Mouse (Mus musculus) hindbrain, embryonic 16.5 days (tissue): ENCODE measurements around the gene Tedc1. TPM values are rescaled to one million over a fixed set of nuclear protein-coding genes. Genes with fewer than 3 reads are reported as not detected.
"Not testable (repeated sequence)": the region's sequence is repeated elsewhere in the genome, so short reads cannot be mapped to it uniquely, and the experiment has no call there.

ENCODE experiments used
- ATAC-seq: fragments of 200-750 bp; cut with Nextera tagmentation; 2 replicates; pipeline ENCODE4 v1.8.0; 2017; ENCODE audit warnings: moderate TSS enrichment, moderate library complexity
- H3K27ac ChIP-seq: fragments of 300-500 bp; sonication (generic); 2 replicates; pipeline ENCODE4 v1.5.1; 2014; ENCODE audit warnings: low read depth, mild to moderate bottlenecking, control low read depth, low read length, moderate library complexity
- H3K27me3 ChIP-seq: fragments of 300-500 bp; sonication (generic); replicated peaks from 2 replicates; pipeline ENCODE4 v1.6.1; 2014; ENCODE audit warnings: low read length; ENCODE audit not compliant: control insufficient read depth, insufficient read depth
- H3K36me3 ChIP-seq: fragments of 300-500 bp; sonication (generic); 2 replicates; pipeline ENCODE4 v1.6.1; 2014; ENCODE audit warnings: mild to moderate bottlenecking, low read length, moderate library complexity, mixed read lengths; ENCODE audit not compliant: control insufficient read depth, insufficient read depth
- H3K4me1 ChIP-seq: fragments of 300-500 bp; sonication (generic); 2 replicates; pipeline ENCODE4 v1.6.1; 2014; ENCODE audit warnings: low read depth, low read length; ENCODE audit not compliant: control insufficient read depth, insufficient read depth
- H3K4me2 ChIP-seq: fragments of 300-500 bp; sonication (generic); 2 replicates; pipeline ENCODE4 v1.6.1; 2014; ENCODE audit warnings: mild to moderate bottlenecking, low read length, control low read depth, moderate library complexity
- H3K4me3 ChIP-seq: fragments of 300-500 bp; sonication (generic); 2 replicates; pipeline ENCODE4 v1.5.1; 2014; ENCODE audit warnings: mild to moderate bottlenecking, low read length, control low read depth, moderate library complexity
- H3K9ac ChIP-seq: fragments of 300-500 bp; sonication (generic); 2 replicates; pipeline ENCODE4 v1.6.1; 2014; ENCODE audit warnings: low read depth, mild to moderate bottlenecking, control low read depth, low read length, moderate library complexity
- H3K9me3 ChIP-seq: fragments of 300-500 bp; sonication (generic); 2 replicates; pipeline ENCODE4 v1.6.1; 2014; ENCODE audit warnings: mild to moderate bottlenecking, low read length, moderate library complexity; ENCODE audit not compliant: control insufficient read depth
- WGBS: fragments of 180-500 bp; shearing (Covaris S2); extraction: QIAGEN DNeasy Blood & Tissue Kit; methylation state at CpG from one replicate; pipeline ENCODE4 v1.1.7; 2014; 5-methylcytosine and 5-hydroxymethylcytosine counted together
- polyA plus RNA-seq: library from polyadenylated mRNA; unstranded; fragments of >200 nt; fragmentation: Nextera tagmentation; extraction: Ambion mirVana; gene quantifications from 2 replicates; pipeline ENCODE4 v1.2.1, GENCODE M21; 2015

Tedc1 gene
- polyA plus RNA-seq, 1 experiment from 2014 or later, result 14.5 TPM

- peak overlapping the region; percentile 95 for H3K9ac ChIP-seq
These were observed 30.2 kb downstream of the Tedc1 start for GRCm38 (mm10) chr12:113186326-113187010.

GRCm38 (mm10) chr12:113187011-113187375 is 30.8 kb downstream of the Tedc1 start:
- no peak for ATAC-seq
- 59% methylated on average over 4 of the region's 4 CpGs for WGBS

More at GRCm38 (mm10) chr12:113186326-113187010, 30.2 kb downstream of the Tedc1 start:
- Histone ChIP-seq H3K27ac (peak overlapping the region; percentile 64), H3K4me3 (peak overlapping the region; percentile 73), H3K36me3 (peaks cover 22% of the 10 kb centered on the region), H3K27me3 (no peaks in the 10 kb centered on the region), H3K4me1 (peaks cover 26% of the 10 kb centered on the region), H3K4me2 (peak overlapping the region; percentile 96), H3K9me3 (peaks cover 4% of the 10 kb centered on the region)
- peak; percentile 15 for ATAC-seq
- WGBS, result 34% methylated on average over 12 of the region's 12 CpGs

DNA sequence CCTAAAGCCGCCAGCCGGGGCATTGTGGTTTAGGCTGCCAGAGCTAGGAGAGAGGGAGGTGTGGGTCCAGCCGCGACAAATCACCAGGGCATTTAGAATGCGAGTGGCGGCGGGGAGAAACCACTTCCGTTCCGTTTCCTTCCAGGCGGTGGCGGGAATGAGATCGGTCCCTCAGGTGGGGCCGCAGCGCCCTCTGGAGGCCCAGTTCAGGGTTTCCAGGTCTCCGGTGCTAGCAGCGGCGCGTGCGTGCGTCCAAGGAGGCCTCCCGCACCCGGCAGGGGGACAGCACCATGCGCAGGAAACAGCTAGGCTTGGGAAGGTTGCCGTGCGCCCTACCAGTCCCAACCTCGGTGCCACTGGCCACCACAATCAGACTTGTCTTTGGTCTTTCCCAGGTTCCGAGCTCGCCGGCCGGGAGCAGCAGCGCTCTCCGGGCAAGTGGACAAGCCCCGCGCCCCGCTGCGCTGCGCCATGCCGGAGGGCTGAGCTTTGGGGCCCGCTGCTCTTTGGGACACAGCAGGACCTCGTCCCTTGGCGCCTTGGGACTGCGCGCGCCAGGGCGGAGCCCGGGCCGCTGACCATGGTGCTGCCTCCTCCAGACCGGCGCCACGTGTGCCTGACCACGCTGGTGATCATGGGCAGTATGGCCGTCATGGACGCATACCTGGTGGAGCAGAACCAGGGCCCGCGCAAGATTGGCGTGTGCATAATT is 31.5 kb downstream of the Tedc1 start:
- H3K27me3 ChIP-seq, result no peaks in the 10 kb centered on the region
- WGBS, result 4% methylated on average over 52 of the region's 56 CpGs
- H3K9ac ChIP-seq, result peak overlapping the region; percentile 95
- peaks cover 4% of the 10 kb centered on the region for H3K9me3 ChIP-seq
- peak; percentile 55 for ATAC-seq
- peak overlapping the region; percentile 96 for H3K4me2 ChIP-seq
- peak overlapping the region; percentile 30; the same call in 1 of the 2 replicates for H3K27ac ChIP-seq
- H3K4me3 ChIP-seq, result peak overlapping the region; percentile 73
- H3K36me3 ChIP-seq, result peaks cover 22% of the 10 kb centered on the region
- peaks cover 26% of the 10 kb centered on the region for H3K4me1 ChIP-seq

More at GRCm38 (mm10) chr12:113187011-113187375, 30.8 kb downstream of the Tedc1 start:
- Histone ChIP-seq H3K36me3 (peaks cover 22% of the 10 kb centered on the region), H3K9me3 (peaks cover 4% of the 10 kb centered on the region), H3K4me1 (peaks cover 26% of the 10 kb centered on the region), H3K4me3 (peak overlapping the region; percentile 73), H3K27me3 (no peaks in the 10 kb centered on the region), H3K4me2 (peak overlapping the region; percentile 96), H3K27ac (peak overlapping the region; percentile 30; the same call in 1 of the 2 replicates), H3K9ac (peak overlapping the region; percentile 95)

- H3K27ac ChIP-seq, result no peak overlapping the region
- H3K36me3 ChIP-seq, result peaks cover 22% of the 10 kb centered on the region
- H3K27me3 ChIP-seq, result no peaks in the 10 kb centered on the region
- H3K4me1 ChIP-seq, result peaks cover 26% of the 10 kb centered on the region
- WGBS, result 89% methylated on average over 51 of the region's 51 CpGs
- H3K9ac ChIP-seq, result no peak overlapping the region
- H3K4me3 ChIP-seq, result peak overlapping the region; percentile 73
- H3K9me3 ChIP-seq, result peaks cover 4% of the 10 kb centered on the region
- no peak; the same call in 1 of the 2 replicates for ATAC-seq
- H3K4me2 ChIP-seq, result peak overlapping the region; percentile 96
These were observed 32.3 kb downstream of the Tedc1 start for GRCm38 (mm10) chr12:113188349-113189055.

DNA sequence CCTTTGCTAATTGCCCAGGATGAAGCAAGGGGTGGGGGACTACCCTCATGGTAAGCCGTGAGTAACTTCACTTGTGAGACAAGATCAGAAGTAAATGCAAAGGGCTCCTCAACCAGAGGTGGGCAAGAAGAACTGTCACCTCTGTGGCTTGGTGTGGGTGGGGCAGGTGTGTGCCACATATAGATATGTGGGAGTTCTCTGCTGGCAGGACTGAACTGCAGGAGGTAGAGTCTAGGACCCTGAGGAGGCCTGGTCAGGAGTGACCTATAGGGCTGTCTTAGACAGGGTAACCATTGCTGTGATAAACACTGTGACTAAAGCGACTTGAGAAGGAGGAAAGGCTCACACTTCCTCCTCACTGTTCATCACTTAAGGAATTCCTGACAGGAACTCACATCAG is 37.2 kb downstream of the Tedc1 start:
- H3K27me3 ChIP-seq, result no peaks in the 10 kb centered on the region
- peaks cover 7% of the 10 kb centered on the region for H3K9me3 ChIP-seq
- no peak overlapping the region for H3K4me3 ChIP-seq
- H3K9ac ChIP-seq, result no peak overlapping the region
- peaks cover 20% of the 10 kb centered on the region for H3K36me3 ChIP-seq
- no peak overlapping the region for H3K27ac ChIP-seq
- no peak overlapping the region for H3K4me2 ChIP-seq
- H3K4me1 ChIP-seq, result no peaks in the 10 kb centered on the region
- no peak for ATAC-seq
- WGBS, result 72% methylated on average over 2 of the region's 2 CpGs

GRCm38 (mm10) chr12:113199132-113199531 is 42.9 kb downstream of the Tedc1 start:
- H3K36me3 ChIP-seq, H3K9me3 ChIP-seq, H3K4me3 ChIP-seq, H3K27ac ChIP-seq, H3K4me1 ChIP-seq, H3K9ac ChIP-seq, H3K27me3 ChIP-seq, H3K4me2 ChIP-seq, ATAC-seq: not testable (repeated sequence)
- WGBS, result 95% methylated on average over 3 of the region's 6 CpGs

GRCm38 (mm10) chr12:113201301-113201700 is 45.1 kb downstream of the Tedc1 start:
- Histone ChIP-seq H3K9me3 (no peaks in the 10 kb centered on the region), H3K9ac (no peak overlapping the region), H3K27me3 (no peaks in the 10 kb centered on the region), H3K36me3 (no peaks in the 10 kb centered on the region), H3K27ac (no peak overlapping the region), H3K4me1 (no peaks in the 10 kb centered on the region), H3K4me2 (no peak overlapping the region), H3K4me3 (no peak overlapping the region)
- no peak for ATAC-seq
- WGBS, result 90% methylated on average over 4 of the region's 4 CpGs

DNA sequence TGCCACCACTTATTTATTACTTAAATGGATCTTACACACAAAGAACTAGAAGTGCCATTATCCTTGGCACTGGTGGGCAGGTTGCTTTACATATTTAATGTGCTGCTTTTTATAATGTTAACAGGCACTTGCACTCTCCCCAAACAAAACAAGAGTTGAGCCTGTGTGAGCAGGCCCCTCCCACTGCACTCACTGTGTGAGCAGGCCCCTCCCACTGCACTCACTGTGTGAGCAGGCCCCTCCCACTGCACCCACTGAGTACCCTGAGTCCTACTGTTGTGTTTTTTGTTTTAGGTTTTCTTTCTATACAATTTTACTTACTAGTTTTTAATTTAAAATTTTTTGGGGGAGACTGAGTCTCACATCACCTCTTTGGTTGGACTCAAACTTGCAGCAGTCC is 45.8 kb downstream of the Tedc1 start:
- H3K9me3 ChIP-seq, result no peaks in the 10 kb centered on the region
- no peaks in the 10 kb centered on the region for H3K4me1 ChIP-seq
- no peak overlapping the region for H3K27ac ChIP-seq
- H3K9ac ChIP-seq, result no peak overlapping the region
- no peaks in the 10 kb centered on the region for H3K36me3 ChIP-seq
- no peak overlapping the region for H3K4me3 ChIP-seq
- ATAC-seq, result no peak
- no peak overlapping the region for H3K4me2 ChIP-seq
- H3K27me3 ChIP-seq, result no peaks in the 10 kb centered on the region

- H3K4me1 ChIP-seq, result no peaks in the 10 kb centered on the region
- no peak for ATAC-seq
- no peak overlapping the region for H3K4me2 ChIP-seq
- no peak overlapping the region for H3K9ac ChIP-seq
- H3K27ac ChIP-seq, result no peak overlapping the region
- no peaks in the 10 kb centered on the region for H3K36me3 ChIP-seq
- H3K9me3 ChIP-seq, result no peaks in the 10 kb centered on the region
- WGBS, result 87% methylated on average over 7 of the region's 7 CpGs
- H3K4me3 ChIP-seq, result no peak overlapping the region
- no peaks in the 10 kb centered on the region for H3K27me3 ChIP-seq
These were observed 47.3 kb downstream of the Tedc1 start for GRCm38 (mm10) chr12:113203522-113203921.
